Mouse (Mus musculus) hindbrain, embryonic 11.5 days (tissue): ENCODE data around the gene Ppp1r14b. TPM values are rescaled to one million over a fixed set of nuclear protein-coding genes. Genes with fewer than 3 reads are reported as not detected.
A peak's percentile ranks its signal among the peaks of the same experiment; 100 is the strongest.
"Not testable (repeated sequence)": the region's sequence is repeated elsewhere in the genome, so short reads cannot be mapped to it uniquely, and the experiment has no call there.

Source experiments
- ATAC-seq: fragments of 200-750 bp; cut with Nextera tagmentation; 2 replicates; pipeline ENCODE4 v1.8.0; 2017; ENCODE audit warnings: mild to moderate bottlenecking, moderate TSS enrichment, moderate library complexity; ENCODE audit not compliant: low FRiP score
- DNase-seq: peaks from one replicate; pipeline ENCODE4 v3.0.0-alpha.2; 2015; ENCODE audit warnings: low spot score
- H3K27ac ChIP-seq: fragments of 300-500 bp; sonication (generic); 2 replicates; pipeline ENCODE4 v1.5.1; 2014; ENCODE audit warnings: mild to moderate bottlenecking, low read depth, low read length
- H3K27me3 ChIP-seq: fragments of 300-500 bp; sonication (generic); 2 replicates; pipeline ENCODE4 v1.6.1; 2014; ENCODE audit warnings: mild to moderate bottlenecking, low read length, moderate library complexity, mixed read lengths; ENCODE audit not compliant: control insufficient read depth, insufficient read depth
- H3K36me3 ChIP-seq: fragments of 300-500 bp; sonication (generic); 2 replicates; pipeline ENCODE4 v1.6.1; 2014; ENCODE audit warnings: mild to moderate bottlenecking, low read length, moderate library complexity, mixed read lengths; ENCODE audit not compliant: control insufficient read depth, insufficient read depth
- H3K4me1 ChIP-seq: fragments of 300-500 bp; sonication (generic); replicated peaks from 2 replicates; pipeline ENCODE4 v1.6.1; 2014; ENCODE audit warnings: low read length, mixed read lengths; ENCODE audit not compliant: control insufficient read depth, insufficient read depth
- H3K4me2 ChIP-seq: fragments of 300-500 bp; sonication (generic); replicated peaks from 2 replicates; pipeline ENCODE4 v1.6.1; 2014; ENCODE audit warnings: mild to moderate bottlenecking, low read depth, low read length
- H3K4me3 ChIP-seq: fragments of 300-500 bp; sonication (generic); 2 replicates; pipeline ENCODE4 v1.5.1; 2014; ENCODE audit warnings: low read depth, low read length
- H3K9ac ChIP-seq: fragments of 300-500 bp; sonication (generic); 2 replicates; pipeline ENCODE4 v1.6.1; 2014; ENCODE audit warnings: low read depth, low read length
- H3K9me3 ChIP-seq: fragments of 300-500 bp; sonication (generic); 2 replicates; pipeline ENCODE4 v1.6.1; 2016; ENCODE audit warnings: low read length; ENCODE audit not compliant: control insufficient read depth
- WGBS: fragments of 180-500 bp; shearing (Covaris S2); extraction: QIAGEN DNeasy Blood & Tissue Kit; methylation state at CpG from one replicate; pipeline ENCODE4 v1.1.7; 2014; 5-methylcytosine and 5-hydroxymethylcytosine counted together
- polyA plus RNA-seq: library from polyadenylated mRNA; unstranded; fragments of >200 nt; fragmentation: Nextera tagmentation; extraction: Ambion mirVana; gene quantifications from 2 replicates; pipeline ENCODE4 v1.2.1, GENCODE M21; 2014

Ppp1r14b gene
- polyA plus RNA-seq, 1 experiment from 2014 or later, result 180 TPM

GRCm38 (mm10) chr19:6985951-6986708 is 11.4 kb downstream of the Ppp1r14b start:
- H3K9me3 ChIP-seq, result no peaks in the 10 kb centered on the region

GRCm38 (mm10) chr19:6987061-6987903 is 12.5 kb downstream of the Ppp1r14b start, which contains the start of gene Vegfb:
Gene Vegfb, minus strand, starts transcription at chr19:6987651.
- peak within 1 kb of the TSS; percentile 89 for H3K9ac ChIP-seq
- ATAC-seq, result peak; percentile 65
- no peaks in the 10 kb centered on the region for H3K27me3 ChIP-seq
- no peaks in the 10 kb centered on the region for H3K36me3 ChIP-seq
- under 1% methylated on average over 66 of the region's 85 CpGs for WGBS
- peak within 1 kb of the TSS; percentile 77 for H3K4me3 ChIP-seq
- H3K4me2 ChIP-seq, result peak within 1 kb of the TSS; percentile 99
- H3K4me1 ChIP-seq, result peaks cover 3% of the 10 kb centered on the region
- DNase-seq, result peak; percentile 65
- peak within 1 kb of the TSS; percentile 67 for H3K27ac ChIP-seq
- no peaks in the 10 kb centered on the region for H3K9me3 ChIP-seq

More at GRCm38 (mm10) chr19:6985951-6986708, 11.4 kb downstream of the Ppp1r14b start:
- H3K4me1 ChIP-seq, result peaks cover 3% of the 10 kb centered on the region
- DNase-seq (no peak), ATAC-seq (no peak)
- no peaks in the 10 kb centered on the region for H3K27me3 ChIP-seq
- H3K4me3 ChIP-seq, result peak overlapping the region; percentile 77
- peak overlapping the region; percentile 99 for H3K4me2 ChIP-seq
- H3K9ac ChIP-seq, result no peak overlapping the region
- 84% methylated on average over 10 of the region's 10 CpGs for WGBS
- no peaks in the 10 kb centered on the region for H3K36me3 ChIP-seq
- no peak overlapping the region for H3K27ac ChIP-seq

- Histone ChIP-seq H3K4me3 (peak overlapping the region; percentile 77), H3K9ac (peak overlapping the region; percentile 89), H3K27ac (peak overlapping the region; percentile 67), H3K9me3 (no peaks in the 10 kb centered on the region), H3K4me1 (peaks cover 4% of the 10 kb centered on the region), H3K4me2 (peak overlapping the region; percentile 99), H3K27me3 (no peaks in the 10 kb centered on the region), H3K36me3 (no peaks in the 10 kb centered on the region)
- ATAC-seq (no peak), DNase-seq (no peak)
- under 1% methylated on average over 8 of the region's 8 CpGs for WGBS
These were observed 13.1 kb downstream of the Ppp1r14b start for GRCm38 (mm10) chr19:6987904-6988285.

- H3K4me1 ChIP-seq, result peaks cover 7% of the 10 kb centered on the region
- H3K9ac ChIP-seq, result no peak overlapping the region
- H3K27me3 ChIP-seq, result no peaks in the 10 kb centered on the region
- H3K4me2 ChIP-seq, result no peak overlapping the region
- no peaks in the 10 kb centered on the region for H3K36me3 ChIP-seq
- 80% methylated on average over 8 of the region's 8 CpGs for WGBS
- H3K9me3 ChIP-seq, result no peaks in the 10 kb centered on the region
- no peak overlapping the region for H3K27ac ChIP-seq
- ATAC-seq (no peak), DNase-seq (no peak)
- H3K4me3 ChIP-seq, result no peak overlapping the region
These were observed 14.5 kb downstream of the Ppp1r14b start for GRCm38 (mm10) chr19:6989251-6989650.

- Histone ChIP-seq H3K4me3 (no peak overlapping the region), H3K4me2 (no peak overlapping the region), H3K4me1 (peaks cover 7% of the 10 kb centered on the region), H3K36me3 (no peaks in the 10 kb centered on the region), H3K9me3 (no peaks in the 10 kb centered on the region), H3K9ac (no peak overlapping the region), H3K27me3 (no peaks in the 10 kb centered on the region), H3K27ac (no peak overlapping the region)
- 91% methylated on average over 6 of the region's 6 CpGs for WGBS
- DNase-seq, result no peak
- no peak for ATAC-seq
These were observed 15.9 kb downstream of the Ppp1r14b start for GRCm38 (mm10) chr19:6990712-6991111.

- H3K36me3 ChIP-seq, H3K9ac ChIP-seq, H3K27ac ChIP-seq, H3K4me1 ChIP-seq, H3K9me3 ChIP-seq, H3K4me2 ChIP-seq, DNase-seq, H3K4me3 ChIP-seq, ATAC-seq, H3K27me3 ChIP-seq: not testable (repeated sequence)
- WGBS, result 92% methylated on average over 6 of the region's 6 CpGs
These were observed 16.4 kb downstream of the Ppp1r14b start for GRCm38 (mm10) chr19:6991166-6991565.

GRCm38 (mm10) chr19:6992011-6992858 is 17.5 kb downstream of the Ppp1r14b start, which contains the start of gene Dnajc4:
Gene Dnajc4, minus strand, starts transcription at chr19:6992572.
- Histone ChIP-seq H3K9ac (peak within 1 kb of the TSS; percentile 58), H3K9me3 (no peaks in the 10 kb centered on the region), H3K27ac (peak within 1 kb of the TSS; percentile 73), H3K4me2 (peak within 1 kb of the TSS; percentile 84), H3K36me3 (no peaks in the 10 kb centered on the region), H3K27me3 (no peaks in the 10 kb centered on the region), H3K4me3 (peak within 1 kb of the TSS; percentile 43), H3K4me1 (peaks cover 13% of the 10 kb centered on the region)
- peak; percentile 96 for ATAC-seq
- WGBS, result 1% methylated on average over 36 of the region's 37 CpGs
- peak; percentile 96 for DNase-seq
